Mouse (Mus musculus) myocyte (in vitro differentiated cells): ENCODE results near the gene Kin. TPM values are rescaled to one million over a fixed set of nuclear protein-coding genes. Genes with fewer than 3 reads are reported as not detected.
A peak's percentile ranks its signal among the peaks of the same experiment; 100 is the strongest.

Experiments
- H3K27me3 ChIP-seq: one replicate; pipeline ENCODE4 v1.6.1; 2011; ENCODE audit not compliant: control insufficient read depth, insufficient read depth, insufficient read length
- H3K36me3 ChIP-seq: one replicate; pipeline ENCODE4 v1.6.1; 2011; ENCODE audit not compliant: control insufficient read depth, insufficient read depth
- H3K4me2 ChIP-seq: one replicate; pipeline ENCODE4 v1.6.1; 2011; ENCODE audit warnings: low read depth, control low read depth
- H3K4me3 ChIP-seq: one replicate; pipeline ENCODE4 v1.5.1; 2011; ENCODE audit warnings: mild to moderate bottlenecking, control low read depth, moderate library complexity
- H3K79me2 ChIP-seq: one replicate; pipeline ENCODE4 v1.6.1; 2011; ENCODE audit not compliant: control insufficient read depth, insufficient read depth
- H3ac ChIP-seq: one replicate; pipeline ENCODE4 v1.6.1; 2011; ENCODE audit not compliant: control insufficient read depth, insufficient read length
- CEBPB ChIP-seq: IDR thresholded peaks from 2 replicates; pipeline ENCODE4 v1.6.1; 2011; ENCODE audit warnings: mild to moderate bottlenecking, moderate library complexity; ENCODE audit not compliant: poor library complexity, insufficient read depth, severe bottlenecking
- E2F4 ChIP-seq: IDR thresholded peaks from one replicate; pipeline ENCODE4 v1.6.1; 2011; ENCODE audit warnings: mild to moderate bottlenecking, control low read depth, moderate library complexity; ENCODE audit not compliant: insufficient read depth
- MAX ChIP-seq: IDR thresholded peaks from one replicate; pipeline ENCODE4 v1.6.1; 2011; ENCODE audit warnings: low read depth, mild to moderate bottlenecking, control low read depth
- MYOD1 ChIP-seq, 3 experiments: IDR thresholded peaks; one replicate each; pipeline ENCODE4 v1.6.1; 2011; ENCODE audit warnings: control low read depth in 2 of 3, low read depth in 2 of 3, mild to moderate bottlenecking in 2 of 3, moderate library complexity in 1 of 3; ENCODE audit not compliant: insufficient read length in 2 of 3, control insufficient read depth in 1 of 3
- MYOG ChIP-seq, 3 experiments: IDR thresholded peaks; one replicate each; pipeline ENCODE4 v1.6.1; 2011; ENCODE audit warnings: control low read depth in 2 of 3, low read depth in 2 of 3, mild to moderate bottlenecking in 2 of 3; ENCODE audit not compliant: insufficient read length in 2 of 3, control insufficient read depth in 1 of 3, insufficient read depth in 1 of 3
- POLR2A ChIP-seq: IDR thresholded peaks from one replicate; pipeline ENCODE4 v1.6.1; 2011; ENCODE audit warnings: low read depth, mild to moderate bottlenecking, control low read depth, moderate library complexity; ENCODE audit not compliant: insufficient read length
- POLR2AphosphoS2 ChIP-seq: IDR thresholded peaks from one replicate; pipeline ENCODE4 v1.6.1; 2011; ENCODE audit warnings: low read depth, control low read depth; ENCODE audit not compliant: insufficient read length
- REST ChIP-seq: IDR thresholded peaks from one replicate; pipeline ENCODE4 v1.6.1; 2011; ENCODE audit warnings: mild to moderate bottlenecking, control low read depth, moderate library complexity; ENCODE audit not compliant: insufficient read depth, insufficient read length
- SRF ChIP-seq: IDR thresholded peaks from one replicate; pipeline ENCODE4 v1.6.1; 2011; ENCODE audit warnings: low read depth; ENCODE audit not compliant: control insufficient read depth, insufficient read length
- TCF12 ChIP-seq: IDR thresholded peaks from one replicate; pipeline ENCODE4 v1.6.1; 2011; ENCODE audit warnings: mild to moderate bottlenecking, control low read depth; ENCODE audit not compliant: poor library complexity, insufficient read depth, severe bottlenecking
- TCF3 ChIP-seq: IDR thresholded peaks from one replicate; pipeline ENCODE4 v1.6.1; 2011; ENCODE audit warnings: low read depth, control low read depth; ENCODE audit not compliant: insufficient read length
- USF1 ChIP-seq: IDR thresholded peaks from one replicate; pipeline ENCODE4 v1.6.1; 2011; ENCODE audit warnings: low read depth, mild to moderate bottlenecking, control low read depth, moderate library complexity
- polyA plus RNA-seq: library from polyadenylated mRNA; unstranded; fragments of >200 nt; fragmentation: generic; extraction: Trizol; gene quantifications from one replicate; pipeline ENCODE4 v1.2.1, GENCODE M21; 2012; ENCODE audit warnings: missing spikeins

The Kin gene
- polyA plus RNA-seq, 1 experiment, result 7.2 TPM

DNA sequence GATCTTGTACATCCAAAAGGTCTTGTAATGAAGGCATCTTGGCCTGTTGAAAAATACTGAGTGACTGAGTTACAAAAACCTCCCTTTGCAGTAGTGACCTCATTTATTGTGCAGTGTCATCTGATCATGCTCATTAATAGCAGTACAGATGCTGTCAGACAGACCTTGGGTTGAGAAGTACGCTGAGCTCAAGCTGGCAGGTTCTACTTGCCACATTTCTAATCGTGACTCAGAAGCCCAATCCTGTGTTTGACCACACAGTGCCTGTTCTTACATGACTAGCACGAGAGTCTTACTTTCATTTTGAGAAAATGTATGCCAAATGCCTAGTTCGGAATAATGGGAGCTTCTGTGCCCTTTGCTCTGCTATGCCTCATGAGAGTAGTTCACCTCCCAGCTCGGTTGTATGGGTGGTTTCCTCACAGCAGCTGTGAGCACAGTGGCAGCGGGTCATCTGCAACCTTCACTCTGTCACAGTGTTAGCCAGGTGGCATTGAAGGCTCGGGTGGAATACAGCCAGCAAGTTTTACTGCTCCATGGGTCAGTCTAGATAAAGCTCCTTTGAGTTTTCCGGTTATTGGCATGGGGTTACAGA is 7.0 kb downstream of the Kin start:
- TF ChIP-seq TCF12, result no peak
- peak in 1 of 3 experiments; percentile 10 for TF ChIP-seq MYOD1 (IDR thresholded peaks at IDR 0.05; ENCODE audit: control insufficient read depth in 1 of 3, insufficient read length in 2 of 3, low read depth in 2 of 3)
- TF ChIP-seq REST, result no peak
- peak in 1 of 3 experiments; percentile 11 for TF ChIP-seq MYOG (IDR thresholded peaks at IDR 0.05; ENCODE audit: control insufficient read depth in 1 of 3, insufficient read depth in 1 of 3, insufficient read length in 2 of 3, low read depth in 2 of 3)

DNA sequence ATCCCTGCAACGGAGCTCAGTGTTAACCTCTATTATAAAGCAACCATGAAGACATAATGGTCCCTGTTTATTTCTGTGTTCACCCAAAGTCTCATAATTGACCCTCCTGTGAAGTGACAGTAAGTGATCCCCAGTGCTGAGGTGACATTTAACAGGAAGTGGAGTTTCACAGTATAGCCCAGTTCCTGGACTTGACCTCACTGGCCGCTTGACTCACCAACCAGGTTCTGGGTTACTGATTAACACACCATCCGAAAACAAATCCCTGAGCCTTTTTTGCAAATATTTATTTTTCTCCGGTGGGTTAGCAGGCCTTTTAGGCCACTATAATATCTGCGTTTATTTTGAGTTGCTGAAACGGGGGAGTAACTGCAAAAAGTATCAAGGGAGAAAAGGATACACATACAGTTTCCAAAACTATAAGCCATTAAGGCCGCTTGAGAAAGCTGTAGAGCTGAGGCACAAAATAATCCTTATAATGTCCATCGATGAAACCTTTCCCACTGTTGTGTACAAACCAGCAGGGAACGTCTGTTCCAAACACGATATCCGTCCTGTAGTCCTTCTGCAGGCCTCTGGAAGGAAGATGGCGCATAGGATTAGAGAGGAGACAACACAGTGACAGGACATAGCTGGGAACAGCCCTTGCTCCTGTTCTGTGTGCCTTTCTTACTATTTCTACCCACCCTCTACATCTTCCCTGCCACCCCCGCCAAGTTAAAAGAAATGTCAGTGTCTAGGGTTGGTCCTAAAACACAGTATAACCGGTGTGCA is 14.1 kb downstream of the Kin start:
- Histone ChIP-seq H3K4me3 (no peak overlapping the region), H3ac (no peak overlapping the region), H3K4me2 (no peak overlapping the region), H3K79me2 (no peaks in the 10 kb centered on the region), H3K36me3 (peaks cover 24% of the 10 kb centered on the region), H3K27me3 (no peaks in the 10 kb centered on the region)
- no peak for TF ChIP-seq SRF
- no peak for TF ChIP-seq MYOD1 (IDR thresholded peaks at IDR 0.05; ENCODE audit: control insufficient read depth in 1 of 3, insufficient read length in 2 of 3, low read depth in 2 of 3)
- TF ChIP-seq TCF3, result no peak
- TF ChIP-seq POLR2AphosphoS2, result no peak
- TF ChIP-seq REST, result no peak
- no peak for TF ChIP-seq MAX
- TF ChIP-seq POLR2A, result no peak
- TF ChIP-seq CEBPB, result no peak
- TF ChIP-seq TCF12, result no peak
- TF ChIP-seq USF1, result no peak
- no peak for TF ChIP-seq MYOG (IDR thresholded peaks at IDR 0.05; ENCODE audit: control insufficient read depth in 1 of 3, insufficient read depth in 1 of 3, insufficient read length in 2 of 3, low read depth in 2 of 3)
- no peak for TF ChIP-seq E2F4

More for the DNA sequence above, 7.0 kb downstream of the Kin start:
- no peak overlapping the region for H3K4me2 ChIP-seq
- no peak overlapping the region for H3K4me3 ChIP-seq
- H3K36me3 ChIP-seq, result peaks cover 30% of the 10 kb centered on the region
- no peaks in the 10 kb centered on the region for H3K27me3 ChIP-seq
- no peak overlapping the region for H3ac ChIP-seq
- H3K79me2 ChIP-seq, result peaks cover 44% of the 10 kb centered on the region

DNA sequence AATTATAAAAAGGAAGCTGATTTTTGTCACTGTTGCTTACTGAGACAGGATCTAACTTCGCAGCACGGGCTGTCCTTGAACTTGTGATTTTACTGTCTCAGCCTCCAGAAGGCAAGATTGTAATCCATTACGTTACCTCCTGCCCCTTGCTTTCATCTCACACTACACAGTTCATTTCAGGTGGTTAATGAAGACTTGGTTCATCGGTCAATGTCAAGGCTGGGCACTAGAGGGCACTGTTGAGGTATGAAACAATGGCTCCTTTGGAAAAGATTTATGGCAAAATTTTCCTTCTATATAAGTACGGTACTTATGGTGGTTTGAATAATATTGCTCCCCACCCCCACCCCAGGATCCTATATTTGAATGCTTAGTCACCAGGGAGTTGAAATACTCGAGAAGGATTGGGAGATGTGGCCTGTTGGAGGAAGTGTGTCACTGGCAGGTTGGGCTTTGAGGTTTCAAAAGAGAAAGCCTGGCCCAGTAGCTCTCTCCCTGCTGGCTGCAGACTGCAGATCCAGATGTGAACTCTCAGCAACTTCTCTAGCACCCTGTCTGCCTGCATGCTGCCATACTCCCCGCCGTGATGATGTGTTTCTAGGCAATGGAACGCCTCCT is 18.3 kb downstream of the Kin start:
- Histone ChIP-seq H3K79me2 (no peaks in the 10 kb centered on the region), H3K27me3 (no peaks in the 10 kb centered on the region), H3ac (no peak overlapping the region), H3K4me3 (no peak overlapping the region), H3K4me2 (no peak overlapping the region), H3K36me3 (no peaks in the 10 kb centered on the region)
- TF ChIP-seq MYOG (IDR thresholded peaks at IDR 0.05; ENCODE audit: control insufficient read depth in 1 of 3, insufficient read depth in 1 of 3, insufficient read length in 2 of 3, low read depth in 2 of 3), result no peak
- TF ChIP-seq POLR2AphosphoS2, result no peak
- no peak for TF ChIP-seq CEBPB
- no peak for TF ChIP-seq E2F4
- no peak for TF ChIP-seq POLR2A
- no peak for TF ChIP-seq SRF

DNA sequence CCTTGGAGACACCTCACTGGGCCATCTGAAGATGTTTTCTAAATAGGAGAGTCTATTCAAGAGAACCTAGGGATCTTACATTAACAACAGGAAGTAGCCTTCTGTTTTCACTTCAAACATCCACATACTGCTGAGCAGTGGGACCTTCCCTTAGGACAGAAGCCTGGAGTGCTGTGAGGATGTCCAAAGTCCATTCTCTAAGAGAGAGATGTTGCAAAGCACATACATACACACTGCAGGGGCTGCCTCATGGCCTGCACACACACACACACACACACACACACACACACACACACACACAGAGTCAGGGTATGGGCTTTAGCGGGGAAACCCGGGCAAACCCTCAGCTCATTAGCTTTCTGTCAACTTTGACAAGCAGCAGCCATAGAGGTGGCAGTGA is 20.1 kb downstream of the Kin start:
- Histone ChIP-seq H3K4me2 (no peak overlapping the region), H3K36me3 (no peaks in the 10 kb centered on the region), H3K79me2 (no peaks in the 10 kb centered on the region), H3K27me3 (no peaks in the 10 kb centered on the region), H3ac (no peak overlapping the region), H3K4me3 (no peak overlapping the region)
- TF ChIP-seq USF1 (no peak), E2F4 (no peak), TCF12 (no peak), TCF3 (no peak), MYOG (IDR thresholded peaks at IDR 0.05; ENCODE audit: control insufficient read depth in 1 of 3, insufficient read depth in 1 of 3, insufficient read length in 2 of 3, low read depth in 2 of 3) (no peak), POLR2A (no peak), REST (no peak), MYOD1 (IDR thresholded peaks at IDR 0.05; ENCODE audit: control insufficient read depth in 1 of 3, insufficient read length in 2 of 3, low read depth in 2 of 3) (no peak), POLR2AphosphoS2 (no peak), MAX (no peak), CEBPB (no peak), SRF (no peak)
